Mouse (Mus musculus): ENCODE measurements around the gene Oscp1. TPM values are rescaled to one million over a fixed set of nuclear protein-coding genes. Genes with fewer than 3 reads are reported as not detected.

The Oscp1 gene
- polyA plus RNA-seq, 1 experiment = 0.37 TPM

DNA sequence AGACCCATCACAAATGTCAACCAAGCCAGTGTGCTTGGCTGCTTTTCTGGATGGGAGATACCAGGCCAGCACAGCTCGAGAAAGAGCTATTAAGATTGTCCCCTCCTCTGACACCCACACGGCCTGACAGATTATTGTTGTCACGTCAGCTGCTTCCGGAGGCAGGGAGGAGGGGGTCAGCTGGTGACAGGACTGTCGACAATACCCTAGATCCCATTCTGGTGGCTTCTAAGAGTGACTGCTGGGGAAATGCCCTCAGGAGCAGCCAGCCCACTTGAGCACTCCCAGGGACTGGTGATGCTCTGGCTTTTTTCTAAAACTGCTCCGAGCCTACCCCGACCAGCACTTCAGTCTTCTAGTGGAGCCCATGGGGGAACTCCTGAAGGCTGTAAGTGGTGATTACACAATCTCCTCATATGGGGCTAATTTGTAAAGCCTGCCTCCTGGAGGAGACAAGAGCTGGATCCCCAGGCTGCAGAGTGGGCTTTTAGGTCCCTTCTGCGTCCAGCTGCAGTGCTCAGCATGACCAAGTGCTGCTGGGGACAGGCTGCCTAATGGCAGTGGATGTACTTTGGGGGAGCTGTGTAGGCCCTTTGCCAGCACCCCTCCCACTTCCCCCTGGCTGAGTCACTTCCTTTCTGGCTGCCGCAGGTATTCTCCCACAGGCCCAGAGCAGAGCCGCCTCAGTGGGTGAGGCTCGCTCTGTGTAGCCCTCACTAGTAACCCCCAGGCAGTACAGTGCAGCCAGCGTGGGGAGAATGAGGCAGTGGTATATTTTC lies 52.2 kb downstream of the Oscp1 start:
- Histone ChIP-seq H3K4me3 (ENCODE audit: low read depth, low read length) (peak overlapping the region; percentile 1; the same call in 1 of the 2 replicates), H3K36me3 (ENCODE audit: control insufficient read depth, insufficient read depth, low read length) (peaks cover 3% of the 10 kb centered on the region; the same call in 1 of the 2 replicates), H3K27me3 (ENCODE audit: control insufficient read depth, insufficient read depth, low read length) (no peaks in the 10 kb centered on the region), H3K4me1 (ENCODE audit: control insufficient read depth, insufficient read depth, insufficient read length, low read length) (peaks cover 33% of the 10 kb centered on the region), H3K27ac (ENCODE audit: insufficient read depth, low read depth, low read length) (peak overlapping the region; percentile 91)
- 19% methylated on average over 12 of the region's 12 CpGs for WGBS
- TF ChIP-seq CTCF (IDR thresholded peaks at IDR 0.05; ENCODE audit: extremely low read depth, insufficient read length, insufficient replicate concordance, low read depth, low read length) (peak; percentile 22; the same call in 1 of the 2 replicates), POLR2A (IDR thresholded peaks at IDR 0.05; ENCODE audit: low read depth, low read length) (no peak)

DNA sequence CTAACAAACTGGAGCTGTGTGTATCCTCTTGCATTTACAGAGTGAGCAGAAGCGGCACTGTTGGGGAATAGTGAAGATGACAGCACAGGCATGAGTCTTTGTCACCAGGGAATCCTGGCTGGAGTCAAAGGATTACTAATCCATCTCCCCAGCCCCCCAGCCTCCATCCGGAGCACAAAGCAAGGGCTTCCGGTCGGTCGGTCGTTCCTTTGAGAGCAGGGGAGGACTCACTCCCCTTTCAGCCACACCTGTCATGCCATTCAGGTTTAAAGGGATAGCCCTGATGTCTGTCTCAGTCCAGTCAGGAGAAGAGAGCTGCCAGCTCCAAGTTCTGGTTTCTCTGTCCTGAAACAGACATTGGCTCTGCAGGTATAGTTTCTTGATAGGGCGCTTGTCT lies 52.8 kb downstream of the Oscp1 start:
- 29% methylated on average over 7 of the region's 7 CpGs for WGBS

DNA sequence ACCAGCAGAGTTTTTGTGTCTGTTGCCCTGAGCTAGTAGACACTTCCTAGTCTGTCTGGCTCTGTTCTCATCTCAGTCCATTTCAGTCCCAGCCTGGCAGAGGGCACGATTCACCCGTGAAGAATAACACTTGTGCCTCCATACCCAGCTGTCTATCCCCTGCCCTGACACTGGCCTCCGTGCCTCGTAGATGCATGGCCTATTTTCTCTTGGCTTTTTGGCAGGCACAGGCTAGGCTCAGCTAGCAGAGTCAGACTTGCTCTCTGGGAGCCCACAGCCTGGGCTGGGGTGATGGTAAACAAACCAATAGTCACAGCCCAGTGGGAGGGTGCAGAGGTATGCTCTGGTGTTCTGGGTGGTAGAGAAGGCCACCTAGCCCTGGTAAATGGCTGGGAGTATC lies 54.9 kb downstream of the Oscp1 start:
- no peak for TF ChIP-seq CTCF (IDR thresholded peaks at IDR 0.05; ENCODE audit: extremely low read depth, insufficient read length, insufficient replicate concordance, low read depth, low read length)
- TF ChIP-seq POLR2A (IDR thresholded peaks at IDR 0.05; ENCODE audit: low read depth, low read length) = no peak
- Histone ChIP-seq H3K4me3 (ENCODE audit: low read depth, low read length) (no peak overlapping the region), H3K27ac (ENCODE audit: insufficient read depth, low read depth, low read length) (0 out of 2 replicates have a peak overlapping the region, but pooled peaks have one; percentile 16), H3K36me3 (ENCODE audit: control insufficient read depth, insufficient read depth, low read length) (peaks cover 7% of the 10 kb centered on the region; the same call in 1 of the 2 replicates), H3K27me3 (ENCODE audit: control insufficient read depth, insufficient read depth, low read length) (no peaks in the 10 kb centered on the region), H3K4me1 (ENCODE audit: control insufficient read depth, insufficient read depth, insufficient read length, low read length) (peaks cover 23% of the 10 kb centered on the region)
- WGBS = 59% methylated on average over 4 of the region's 4 CpGs

More for the DNA sequence above, 52.8 kb downstream of the Oscp1 start:
- no peak overlapping the region for H3K4me3 ChIP-seq (ENCODE audit: low read depth, low read length)
- TF ChIP-seq CTCF (IDR thresholded peaks at IDR 0.05; ENCODE audit: extremely low read depth, insufficient read length, insufficient replicate concordance, low read depth, low read length) (no peak), POLR2A (IDR thresholded peaks at IDR 0.05; ENCODE audit: low read depth, low read length) (no peak)
- H3K4me1 ChIP-seq (ENCODE audit: control insufficient read depth, insufficient read depth, insufficient read length, low read length) = peaks cover 33% of the 10 kb centered on the region
- no peaks in the 10 kb centered on the region for H3K27me3 ChIP-seq (ENCODE audit: control insufficient read depth, insufficient read depth, low read length)
- H3K27ac ChIP-seq (ENCODE audit: insufficient read depth, low read depth, low read length) = peak overlapping the region; percentile 91
- H3K36me3 ChIP-seq (ENCODE audit: control insufficient read depth, insufficient read depth, low read length) = peaks cover 3% of the 10 kb centered on the region; the same call in 1 of the 2 replicates

DNA sequence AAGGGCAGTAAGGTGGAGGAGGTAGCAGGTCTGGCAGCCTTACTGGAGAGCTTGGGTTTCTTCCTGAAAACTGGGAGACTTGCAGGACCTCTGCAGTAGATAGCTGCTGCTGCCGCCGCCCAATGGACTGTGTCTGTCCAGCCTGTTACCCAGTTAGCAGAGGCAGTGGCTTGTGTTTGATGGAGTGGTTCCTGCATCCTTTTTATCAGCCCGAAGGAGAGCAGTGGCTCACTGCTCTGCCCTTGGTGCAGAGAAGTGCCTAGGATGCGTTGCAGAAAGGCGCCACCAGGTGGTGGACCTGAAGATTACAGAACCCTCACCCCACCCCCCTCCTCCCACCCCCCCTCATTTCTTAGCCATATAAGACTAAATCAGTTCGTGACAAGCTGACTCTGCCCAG lies 55.6 kb downstream of the Oscp1 start:
- peaks cover 17% of the 10 kb centered on the region for H3K4me1 ChIP-seq (ENCODE audit: control insufficient read depth, insufficient read depth, insufficient read length, low read length)
- H3K4me3 ChIP-seq (ENCODE audit: low read depth, low read length) = no peak overlapping the region
- no peaks in the 10 kb centered on the region for H3K27me3 ChIP-seq (ENCODE audit: control insufficient read depth, insufficient read depth, low read length)
- no peak overlapping the region for H3K27ac ChIP-seq (ENCODE audit: insufficient read depth, low read depth, low read length)
- 16% methylated on average over 6 of the region's 6 CpGs for WGBS
- peak; percentile 75; the same call in 1 of the 2 replicates for TF ChIP-seq CTCF (IDR thresholded peaks at IDR 0.05; ENCODE audit: extremely low read depth, insufficient read length, insufficient replicate concordance, low read depth, low read length)
- no peak for TF ChIP-seq POLR2A (IDR thresholded peaks at IDR 0.05; ENCODE audit: low read depth, low read length)
- H3K36me3 ChIP-seq (ENCODE audit: control insufficient read depth, insufficient read depth, low read length) = peaks cover 10% of the 10 kb centered on the region

DNA sequence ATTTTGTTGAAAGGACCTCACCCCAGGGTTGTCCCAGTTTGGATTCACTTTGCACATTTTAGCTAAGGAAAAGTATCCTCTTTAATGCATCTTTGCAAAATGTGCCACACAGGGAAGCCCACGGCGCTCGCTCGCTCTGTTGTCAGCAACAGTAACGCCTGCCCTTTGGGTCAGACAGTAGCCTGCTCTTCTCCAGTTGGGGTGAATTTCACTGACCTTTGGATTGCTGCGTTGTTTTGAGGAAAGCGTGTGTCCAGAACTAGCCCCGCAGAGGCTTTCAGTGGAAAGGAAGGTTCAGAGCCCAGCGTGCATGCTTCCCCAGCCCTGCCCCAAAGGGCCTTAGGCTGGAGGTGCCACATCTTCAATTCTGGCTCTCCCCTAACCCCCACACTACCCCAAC lies 57.0 kb downstream of the Oscp1 start:
- TF ChIP-seq CTCF (IDR thresholded peaks at IDR 0.05; ENCODE audit: extremely low read depth, insufficient read length, insufficient replicate concordance, low read depth, low read length) (no peak), POLR2A (IDR thresholded peaks at IDR 0.05; ENCODE audit: low read depth, low read length) (no peak)
- Histone ChIP-seq H3K4me3 (ENCODE audit: low read depth, low read length) (no peak overlapping the region), H3K4me1 (ENCODE audit: control insufficient read depth, insufficient read depth, insufficient read length, low read length) (peaks cover 8% of the 10 kb centered on the region), H3K27me3 (ENCODE audit: control insufficient read depth, insufficient read depth, low read length) (no peaks in the 10 kb centered on the region), H3K36me3 (ENCODE audit: control insufficient read depth, insufficient read depth, low read length) (peaks cover 13% of the 10 kb centered on the region), H3K27ac (ENCODE audit: insufficient read depth, low read depth, low read length) (no peak overlapping the region)
- 95% methylated on average over 9 of the region's 9 CpGs for WGBS

DNA sequence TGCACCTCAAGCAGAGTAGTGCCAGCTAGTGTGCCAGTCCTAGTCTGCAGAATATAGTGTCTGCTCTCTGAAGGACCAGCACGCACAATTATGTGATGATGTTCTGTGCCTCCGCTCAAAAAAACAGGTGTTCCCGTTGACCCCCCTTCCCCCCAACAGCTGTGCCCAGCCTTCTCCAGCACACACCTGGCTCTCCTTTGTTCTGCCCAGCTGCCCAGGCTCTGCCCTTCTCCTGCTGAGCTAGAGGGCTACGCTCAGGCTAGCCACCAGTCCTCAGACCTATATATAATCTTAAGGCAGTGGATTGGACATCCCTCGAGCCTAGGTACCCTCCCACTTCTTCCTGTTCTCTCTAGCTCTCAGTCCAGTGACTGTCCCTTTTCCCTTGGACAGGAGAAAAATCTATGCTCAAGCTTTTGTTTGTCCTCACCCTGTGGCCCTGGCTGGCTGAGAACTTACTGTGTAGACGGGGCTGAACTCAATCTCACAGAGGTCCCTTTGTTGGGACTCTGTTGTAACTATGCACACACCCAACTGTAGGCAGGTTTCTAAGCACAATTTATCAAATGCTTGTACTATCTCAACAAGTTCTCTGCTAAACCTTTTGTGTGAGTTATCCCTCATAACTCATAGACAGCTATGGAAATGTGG lies 57.6 kb downstream of the Oscp1 start:
- Histone ChIP-seq H3K4me3 (ENCODE audit: low read depth, low read length) (no peak overlapping the region), H3K27ac (ENCODE audit: insufficient read depth, low read depth, low read length) (no peak overlapping the region), H3K4me1 (ENCODE audit: control insufficient read depth, insufficient read depth, insufficient read length, low read length) (peaks cover 4% of the 10 kb centered on the region), H3K36me3 (ENCODE audit: control insufficient read depth, insufficient read depth, low read length) (peaks cover 13% of the 10 kb centered on the region), H3K27me3 (ENCODE audit: control insufficient read depth, insufficient read depth, low read length) (no peaks in the 10 kb centered on the region)
- WGBS = 63% methylated on average over 6 of the region's 6 CpGs
- no peak for TF ChIP-seq CTCF (IDR thresholded peaks at IDR 0.05; ENCODE audit: extremely low read depth, insufficient read length, insufficient replicate concordance, low read depth, low read length)
- no peak for TF ChIP-seq POLR2A (IDR thresholded peaks at IDR 0.05; ENCODE audit: low read depth, low read length)

DNA sequence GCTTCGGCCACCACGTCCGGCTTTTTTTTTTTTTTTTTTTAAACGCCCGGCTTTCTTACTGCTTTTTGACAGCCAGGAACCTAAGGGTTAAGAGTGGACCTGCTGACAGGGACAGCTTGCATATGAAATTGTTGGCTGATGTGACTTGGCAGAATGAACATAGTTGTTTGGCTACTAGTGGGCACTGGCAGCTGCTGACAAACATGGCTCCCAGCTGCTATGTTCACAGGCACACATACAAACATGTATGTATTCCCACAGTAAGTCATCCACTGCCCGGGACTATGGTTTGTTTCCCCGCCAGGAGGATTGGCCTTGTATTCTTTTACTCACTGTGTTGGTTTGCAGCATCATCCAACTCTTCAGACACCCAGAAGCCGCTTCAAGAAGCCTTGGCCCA lies 58.8 kb downstream of the Oscp1 start:
- Histone ChIP-seq H3K27me3 (ENCODE audit: control insufficient read depth, insufficient read depth, low read length) (no peaks in the 10 kb centered on the region), H3K4me1 (ENCODE audit: control insufficient read depth, insufficient read depth, insufficient read length, low read length) (peaks cover 4% of the 10 kb centered on the region), H3K36me3 (ENCODE audit: control insufficient read depth, insufficient read depth, low read length) (peaks cover 13% of the 10 kb centered on the region), H3K4me3 (ENCODE audit: low read depth, low read length) (no peak overlapping the region), H3K27ac (ENCODE audit: insufficient read depth, low read depth, low read length) (no peak overlapping the region)
- 75% methylated on average over 8 of the region's 8 CpGs for WGBS
- TF ChIP-seq POLR2A (IDR thresholded peaks at IDR 0.05; ENCODE audit: low read depth, low read length) (no peak), CTCF (IDR thresholded peaks at IDR 0.05; ENCODE audit: extremely low read depth, insufficient read length, insufficient replicate concordance, low read depth, low read length) (no peak)
